ENCODE assay signal across 9 mouse cellular contexts in the genomic region with DNA sequence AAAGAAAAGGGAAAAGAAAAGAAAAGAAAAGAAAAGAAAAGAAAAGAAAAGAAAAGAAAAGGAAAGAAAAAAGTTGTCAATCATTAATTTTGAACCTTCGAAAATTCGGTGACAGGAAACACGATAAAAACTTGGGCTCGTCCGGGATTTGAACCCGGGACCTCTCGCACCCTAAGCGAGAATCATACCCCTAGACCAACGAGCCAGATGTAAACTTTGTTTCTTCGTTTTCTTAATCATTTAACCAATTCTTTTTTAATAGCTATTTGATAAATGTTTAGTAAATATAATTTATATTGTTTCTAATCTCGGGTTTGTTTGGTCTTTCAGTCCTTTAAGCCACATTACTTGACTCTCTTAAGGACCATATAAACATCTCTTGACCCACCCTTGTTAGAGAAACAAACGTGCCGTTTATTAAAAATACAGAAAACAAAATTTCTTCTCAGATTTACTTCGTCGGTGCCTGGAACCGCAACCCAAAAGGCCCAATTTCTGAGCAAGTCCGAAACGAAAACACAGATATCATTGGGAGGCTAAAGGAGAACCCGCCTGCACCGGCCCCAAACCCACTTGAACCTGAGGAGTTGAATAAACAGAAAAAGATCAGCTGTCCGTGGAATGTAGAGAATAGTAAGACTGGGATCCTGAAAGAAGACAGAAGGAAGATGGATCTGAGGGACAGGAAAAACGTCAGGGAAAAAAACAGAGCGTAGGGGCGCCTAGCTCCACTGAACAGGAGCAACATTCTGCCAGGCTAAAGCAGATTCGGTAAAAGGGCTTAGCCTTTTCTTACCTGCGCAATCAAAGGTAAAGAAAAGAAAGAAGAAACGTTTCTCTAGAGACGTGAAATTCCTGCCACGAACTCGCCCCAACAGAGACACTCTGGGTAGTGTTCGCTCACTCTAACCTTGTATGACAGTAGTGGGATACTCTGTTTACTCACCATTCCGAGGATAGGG. TPM values are rescaled to one million over a fixed set of nuclear protein-coding genes. Genes with fewer than 3 reads are reported as not detected.
DNase-seq lines count a peak whose midpoint lies in the region; ATAC-seq lines count a peak whose summit lies in the region.
"Had no signal": no experiment of that assay in that cellular context is flagged by ENCODE, and none has a peak within 500 bp of the region (broad histone marks: within the 10 kb centered on the region; RNA-seq: fewer than 3 reads in every experiment).

No protein-coding gene starts in this region.

- H3K36me3 ChIP-seq in hindbrain, embryonic 12.5 days: no peaks in the 10 kb centered on the region
- H3K36me3 ChIP-seq in megakaryocyte, embryonic 14.5 days (replicated peaks; ENCODE audit: low read length): no peaks in the 10 kb centered on the region

- ATAC-seq in frontal cortex, adult (ENCODE audit: low TSS enrichment): peak; percentile 31
- ATAC-seq in erythroid progenitor cell, adult 5-6 weeks (replicated peaks; ENCODE audit: low FRiP score, poor library complexity, severe bottlenecking): peak; percentile 40
- peak; percentile 26 for ATAC-seq in hindbrain, embryonic 12.5 days (ENCODE audit: low FRiP score)

- H3K4me2 ChIP-seq in hindbrain, embryonic 12.5 days (replicated peaks): peak overlapping the region; percentile 64

- 0 out of 2 replicates have a peak, but pooled peaks cover 9% of the 10 kb centered on the region for H3K4me1 ChIP-seq in hindbrain, embryonic 12.5 days
- H3K4me1 ChIP-seq in megakaryocyte, embryonic 14.5 days: peaks cover 46% of the 10 kb centered on the region

- DNase-seq in frontal cortex, postnatal 10 days (ENCODE audit: low spot score in 2 of 2): no peak
- DNase-seq in adrenal gland, adult 2 months: peak; percentile 72
- peak; percentile 56 to 59 for DNase-seq in left cerebral cortex, postnatal 25 days (ENCODE audit: low spot score in 2 of 2)
- peak; percentile 54 to 63 for DNase-seq in spleen, postnatal 14 days (ENCODE audit: low spot score in 2 of 2)

- H3K27me3 ChIP-seq in hindbrain, embryonic 12.5 days: no peaks in the 10 kb centered on the region
- H3K27me3 ChIP-seq in megakaryocyte, embryonic 14.5 days (replicated peaks): no peaks in the 10 kb centered on the region

- H3K4me3 ChIP-seq in hindbrain, embryonic 12.5 days: peak overlapping the region; percentile 51
- peak overlapping the region; percentile 93 for H3K4me3 ChIP-seq in megakaryocyte, embryonic 14.5 days (replicated peaks)

- intact Hi-C loops in left cerebral cortex, postnatal 25 days (cut with DNase I): loop anchor here (1.0 to 10.0 kb wide), 2 partner anchors 80 to 328 kb away; a partner anchor contains a TSS

- under 1% methylated on average over 32 of the region's 32 CpGs for WGBS in hindbrain, embryonic 12.5 days

- H3K9me3 ChIP-seq in hindbrain, embryonic 12.5 days (replicated peaks): no peaks in the 10 kb centered on the region
- H3K9me3 ChIP-seq in megakaryocyte, embryonic 14.5 days: no peaks in the 10 kb centered on the region

- H3K27ac ChIP-seq in hindbrain, embryonic 12.5 days: peak overlapping the region; percentile 62

- H3K9ac ChIP-seq in hindbrain, embryonic 12.5 days: peak overlapping the region; percentile 62

RNA-seq across cellular contexts. Expression of a gene that starts 13.5 kb away (rescaled TPM):
- total RNA-seq in adrenal gland, adult 2 months (2021): 1 to 10 TPM; 7.0 to 8.5 TPM
- 1.1 TPM in 2 replicates for polyA plus RNA-seq in adrenal gland, adult 2 months (2012; rRNA removed)
- 1.1 and 2.1 TPM in 2 replicates for total RNA-seq in erythroid progenitor cell, adult 5-6 weeks (2015; ENCODE audit: low replicate concordance)
- total RNA-seq in erythroid progenitor cell, adult 5-6 weeks (2017; ENCODE audit: low replicate concordance): 1.3 and 1.6 TPM in 2 replicates
- polyA plus RNA-seq in hindbrain, embryonic 12.5 days (2016; fragmentation: Nextera tagmentation; extraction: Ambion mirVana): 11.6 and 12.0 TPM in 2 replicates
- total RNA-seq in left cerebral cortex, postnatal 25 days (2021): 1 to 10 TPM; 8.3 to 8.9 TPM
- polyA plus RNA-seq in megakaryocyte, embryonic 14.5 days (2012; ENCODE audit: insufficient read depth, low replicate concordance): 1.6 and 7.8 TPM in 2 replicates

RNA-seq across cellular contexts. Expression of a gene that starts 28.6 kb away (rescaled TPM):
- not detected for total RNA-seq in adrenal gland, adult 2 months (2021)
- not detected in 2 replicates for polyA plus RNA-seq in adrenal gland, adult 2 months (2012; rRNA removed)
- total RNA-seq in erythroid progenitor cell, adult 5-6 weeks (2015; ENCODE audit: low replicate concordance): 1.4 and 4.2 TPM in 2 replicates
- total RNA-seq in erythroid progenitor cell, adult 5-6 weeks (2017; ENCODE audit: low replicate concordance): 0.90 and 1.4 TPM in 2 replicates
- polyA plus RNA-seq in hindbrain, embryonic 12.5 days (2016; fragmentation: Nextera tagmentation; extraction: Ambion mirVana): 0.12 TPM in 1 of 2 replicates, not detected in the other
- total RNA-seq in left cerebral cortex, postnatal 25 days (2021): not detected
- not detected in 2 replicates for polyA plus RNA-seq in megakaryocyte, embryonic 14.5 days (2012; ENCODE audit: insufficient read depth, low replicate concordance)
- total RNA-seq: neutrophil, adult 5-6 weeks had no signal

RNA-seq across cellular contexts. Expression of a gene that starts 51.5 kb away (rescaled TPM):
- total RNA-seq in adrenal gland, adult 2 months (2021): not detected
- not detected in 2 replicates for polyA plus RNA-seq in adrenal gland, adult 2 months (2012; rRNA removed)
- total RNA-seq in erythroid progenitor cell, adult 5-6 weeks (2015; ENCODE audit: low replicate concordance): not detected in 2 replicates
- total RNA-seq in erythroid progenitor cell, adult 5-6 weeks (2017; ENCODE audit: low replicate concordance): not detected in 2 replicates
- 0.34 and 0.43 TPM in 2 replicates for polyA plus RNA-seq in hindbrain, embryonic 12.5 days (2016; fragmentation: Nextera tagmentation; extraction: Ambion mirVana)
- 1 to 10 TPM; 1.1 to 1.3 TPM for total RNA-seq in left cerebral cortex, postnatal 25 days (2021)
- not detected in 2 replicates for polyA plus RNA-seq in megakaryocyte, embryonic 14.5 days (2012; ENCODE audit: insufficient read depth, low replicate concordance)

Comparison
In these comparisons a context has a peak if more than half of its experiments do, and no peak if none do; other contexts are left out.
1. DNase-seq: peak in adrenal gland, adult 2 months (single experiment), left cerebral cortex, postnatal 25 days (2 of 2) and spleen, postnatal 14 days (2 of 2); none in frontal cortex, postnatal 10 days (0 of 2).
2. Peak in every context shown above with its lines, with median percentiles within 50 percentile points of each other: ATAC-seq.